Mouse (Mus musculus) spleen, postnatal 4 days (tissue): Measurements from ENCODE around the gene Tor1a.
"Not testable (repeated sequence)": the region's sequence is repeated elsewhere in the genome, so short reads cannot be mapped to it uniquely, and the experiment has no call there.

Source experiments
- DNase-seq, 2 experiments: peaks; one replicate each; pipeline ENCODE4 v3.0.0; 2022; ENCODE audit warnings: low spot score in 2 of 2

The Tor1a gene

DNA sequence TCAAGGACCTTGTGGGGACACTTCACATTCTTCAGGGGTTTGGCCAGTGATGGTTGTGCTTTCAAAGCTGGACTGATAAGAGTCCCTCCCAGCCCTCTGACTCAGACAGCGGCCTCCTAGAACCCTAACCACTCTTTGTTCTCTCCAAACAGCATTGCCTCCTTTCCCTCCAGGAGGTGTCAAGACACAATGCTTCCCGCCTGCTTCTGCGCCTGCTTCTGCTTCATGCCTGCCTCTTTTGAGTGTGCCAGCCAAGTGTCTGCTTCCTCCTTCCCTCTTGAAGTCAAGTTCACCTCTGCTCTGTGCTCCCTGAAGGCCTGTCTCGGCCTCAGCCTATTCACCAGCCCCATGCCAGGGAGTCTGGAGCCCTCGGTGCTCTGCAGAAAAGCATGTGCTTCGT lies 49.6 kb downstream of the Tor1a start:
- no peak for DNase-seq

DNA sequence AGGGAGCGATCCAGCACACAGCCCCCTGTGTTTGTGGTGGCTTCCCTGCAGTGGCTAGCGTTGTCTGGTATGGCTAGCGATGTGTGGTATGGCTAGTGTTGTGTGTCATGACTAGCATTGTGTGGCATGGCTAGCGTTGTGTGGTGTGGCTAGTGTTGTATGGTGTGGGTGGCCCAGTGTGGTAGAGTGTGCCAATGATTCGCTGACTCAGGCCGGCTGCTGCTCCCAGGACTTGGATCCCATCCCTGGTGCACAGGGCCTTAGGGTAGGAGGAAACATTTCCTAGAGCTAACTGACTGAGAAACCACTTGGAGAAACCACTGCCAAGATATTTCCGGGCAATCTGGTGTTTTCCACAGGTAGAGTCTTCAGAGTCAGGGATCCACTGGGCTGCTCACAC lies 50.1 kb downstream of the Tor1a start:
- DNase-seq, result no peak

DNA sequence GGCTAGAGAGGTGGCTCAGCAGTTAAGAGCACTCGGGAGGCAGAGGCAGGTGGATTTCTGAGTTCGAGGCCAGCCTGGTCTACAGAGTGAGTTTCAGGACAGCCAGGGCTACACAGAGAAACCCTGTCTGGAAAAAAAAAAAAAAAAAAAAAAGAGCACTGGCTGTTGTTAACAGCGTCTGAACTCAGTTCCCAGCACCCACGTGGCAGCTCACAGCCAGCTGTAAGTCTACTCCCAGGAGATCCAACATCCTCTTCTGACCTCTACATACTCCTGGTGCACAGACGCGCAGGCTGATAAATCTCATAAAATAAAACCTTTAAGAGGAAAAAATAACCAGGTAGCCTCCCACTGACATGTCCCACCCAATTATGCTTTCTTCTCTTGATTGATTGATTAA lies 51.8 kb downstream of the Tor1a start:
- DNase-seq, result not testable (repeated sequence)

GRCm38 (mm10) chr2:30915376-30915775 lies 52.4 kb downstream of the Tor1a start:
- DNase-seq, result no peak

GRCm38 (mm10) chr2:30914836-30915235 lies 52.9 kb downstream of the Tor1a start:
- DNase-seq, result no peak

DNA sequence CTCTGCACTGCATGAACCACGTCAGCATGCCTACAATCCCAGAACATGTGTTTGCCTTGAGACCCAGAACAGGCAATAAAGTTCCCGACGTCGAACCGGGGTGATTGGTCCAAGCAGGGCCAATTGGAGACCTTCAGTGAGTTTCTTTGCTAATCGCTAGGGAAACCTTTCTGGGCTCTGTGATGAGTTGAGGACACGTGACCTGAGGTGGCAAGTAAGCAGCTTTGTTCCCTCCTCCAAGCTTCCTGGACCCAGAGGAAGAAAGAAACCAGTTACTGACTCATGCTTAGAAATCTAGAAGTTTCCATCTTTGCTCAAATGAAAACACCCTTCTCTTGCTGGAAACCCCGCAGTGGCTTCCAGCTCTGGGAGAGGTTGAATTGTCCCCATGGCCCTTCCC lies 54.7 kb downstream of the Tor1a start:
- DNase-seq, result no peak

GRCm38 (mm10) chr2:30912291-30912773 lies 55.4 kb downstream of the Tor1a start:
- DNase-seq, result no peak
